Mouse (Mus musculus) liver, postnatal 0 days (tissue): Measurements from ENCODE around the gene Stk26.

Experiments used
- CTCF ChIP-seq: sonication (generic); IDR thresholded peaks from 2 replicates; pipeline ENCODE4 v1.5.1; 2016; ENCODE audit warnings: antibody characterized with exemption, low read depth
- EP300 ChIP-seq: IDR thresholded peaks from 2 replicates; pipeline ENCODE4 v1.6.1; 2016; ENCODE audit warnings: antibody characterized with exemption, low read depth, mild to moderate bottlenecking

- TF ChIP-seq CTCF (peak; percentile 33), EP300 (no peak)
Measured at GRCm38 (mm10) chrX:50887999-50888398, 47.2 kb downstream of the Stk26 start.
